Mouse (Mus musculus) ES-E14 (cell line): Measurements from ENCODE around the gene Ube2a. TPM values are rescaled to one million over a fixed set of nuclear protein-coding genes. Genes with fewer than 3 reads are reported as not detected.

Experiments used
- DNase-seq: peaks from one replicate; pipeline ENCODE4 v3.0.0-alpha.2; 2013; ENCODE audit warnings: low read depth, low spot score
- H3K27ac ChIP-seq: 2 replicates; pipeline ENCODE4 v1.5.1; 2012; ENCODE audit warnings: low read depth, mild to moderate bottlenecking, low read length, moderate library complexity, mixed read lengths; ENCODE audit not compliant: poor library complexity, insufficient read depth, severe bottlenecking
- H3K36me3 ChIP-seq: 2 replicates; pipeline ENCODE4 v1.6.1; 2012; ENCODE audit warnings: mild to moderate bottlenecking, low read length, moderate library complexity, mixed read lengths; ENCODE audit not compliant: control insufficient read depth, poor library complexity, insufficient read depth, severe bottlenecking
- H3K4me1 ChIP-seq, 2 experiments: fragments of 150-350 bp in 1 of 2; sonication (generic) in 1 of 2; 2 replicates each; pipeline ENCODE4 v1.6.1; 2012; ENCODE audit warnings: low read length in 2 of 2, mild to moderate bottlenecking in 1 of 2, mixed read lengths in 1 of 2; ENCODE audit not compliant: control insufficient read depth in 2 of 2, insufficient read depth in 2 of 2, poor library complexity in 1 of 2
- H3K4me3 ChIP-seq, 2 experiments: fragments of 150-350 bp in 1 of 2; sonication (generic) in 1 of 2; 2 replicates each; pipeline ENCODE4 v1.5.1; 2012; ENCODE audit warnings: low read length in 2 of 2, low read depth in 1 of 2, mild to moderate bottlenecking in 1 of 2, mixed read lengths in 1 of 2; ENCODE audit not compliant: insufficient read depth in 1 of 2, poor library complexity in 1 of 2, severe bottlenecking in 1 of 2
- H3K9ac ChIP-seq: 2 replicates; pipeline ENCODE4 v1.6.1; 2012; ENCODE audit warnings: low read depth, mild to moderate bottlenecking, low read length, mixed read lengths; ENCODE audit not compliant: poor library complexity, insufficient read depth, severe bottlenecking
- H3K9me3 ChIP-seq: fragments of 150-350 bp; sonication (generic); 2 replicates; pipeline ENCODE4 v1.6.1; 2012; ENCODE audit warnings: low read depth, mild to moderate bottlenecking, low read length; ENCODE audit not compliant: control insufficient read depth, insufficient read depth
- CHD2 ChIP-seq: IDR thresholded peaks from 2 replicates; pipeline ENCODE4 v1.6.1; 2014; ENCODE audit warnings: mild to moderate bottlenecking, low read depth, low read length, inconsistent platforms
- HCFC1 ChIP-seq: IDR thresholded peaks from 2 replicates; pipeline ENCODE4 v1.6.1; 2012; ENCODE audit warnings: low read length, inconsistent platforms, borderline replicate concordance; ENCODE audit not compliant: insufficient read depth
- MAFK ChIP-seq: IDR thresholded peaks from 2 replicates; pipeline ENCODE4 v1.6.1; 2014; ENCODE audit warnings: mild to moderate bottlenecking, low read depth, low read length, inconsistent platforms; ENCODE audit not compliant: insufficient read depth
- ZC3H11A ChIP-seq: IDR thresholded peaks from 2 replicates; pipeline ENCODE4 v1.6.1; 2012; ENCODE audit warnings: low read depth, mild to moderate bottlenecking, inconsistent platforms, low read length, borderline replicate concordance
- ZNF384 ChIP-seq: IDR thresholded peaks from 2 replicates; pipeline ENCODE4 v1.6.1; 2012; ENCODE audit warnings: low read depth, low read length, inconsistent platforms
- in situ Hi-C, 2 experiments: fragments of 600-800 bp; cut with MboI; formaldehyde crosslinking; loops; one replicate each; pipeline ENCODE4 v1.15.1; 2025; ENCODE audit warnings: low sequenced_read_pairs in 2 of 2, inconsistent platforms in 1 of 2; ENCODE audit not compliant: unreplicated experiment in 2 of 2
- total RNA-seq: library from RNA; depleted of rRNA; stranded (reverse); fragments of 300-350 nt; gene quantifications from 2 replicates; pipeline ENCODE4 v1.2.3, GENCODE M21; 2012

Ube2a gene
- total RNA-seq, 1 experiment, result 77.3 TPM

- Histone ChIP-seq H3K9ac (no peak overlapping the region; the same call in 1 of the 2 replicates), H3K4me3 (no peak overlapping the region), H3K4me1 (peaks cover 0 to 2% of the 10 kb centered on the region in 2 experiments; a peak in 1 of 4 replicates), H3K36me3 (no peaks in the 10 kb centered on the region), H3K27ac (peak overlapping the region; percentile 36; the same call in 1 of the 2 replicates), H3K9me3 (no peaks in the 10 kb centered on the region)
- no peak for TF ChIP-seq HCFC1
- TF ChIP-seq ZC3H11A, result no peak
- no peak for TF ChIP-seq MAFK
- no peak for TF ChIP-seq ZNF384
- TF ChIP-seq CHD2, result no peak
- in situ Hi-C loops, result no loop called here
- no peak for DNase-seq
These were observed 32.0 kb upstream of the Ube2a start for GRCm38 (mm10) chrX:36841698-36842097.

GRCm38 (mm10) chrX:36843346-36843990, 30.2 kb upstream of the Ube2a start:
- H3K9me3 ChIP-seq, result no peaks in the 10 kb centered on the region
- no peaks in the 10 kb centered on the region for H3K36me3 ChIP-seq
- DNase-seq, result no peak
- H3K27ac ChIP-seq, result no peak overlapping the region
- 0 out of 4 replicates have a peak, but pooled peaks cover 0 to 2% of the 10 kb centered on the region in 2 experiments for H3K4me1 ChIP-seq
- no peak overlapping the region for H3K4me3 ChIP-seq
- TF ChIP-seq ZNF384, result no peak
- TF ChIP-seq MAFK, result no peak
- no peak for TF ChIP-seq ZC3H11A
- no peak for TF ChIP-seq HCFC1
- no peak for TF ChIP-seq CHD2
- no peak overlapping the region for H3K9ac ChIP-seq
- in situ Hi-C loops, result no loop called here

- H3K4me1 ChIP-seq, result no peaks in the 10 kb centered on the region
- in situ Hi-C loops, result no loop called here
- H3K4me3 ChIP-seq, result no peak overlapping the region
- DNase-seq, result no peak
- H3K36me3 ChIP-seq, result no peaks in the 10 kb centered on the region; the same call in 1 of the 2 replicates
- H3K9me3 ChIP-seq, result no peaks in the 10 kb centered on the region
- no peak overlapping the region for H3K9ac ChIP-seq
- TF ChIP-seq ZC3H11A, result no peak
- H3K27ac ChIP-seq, result no peak overlapping the region
These were observed 26.5 kb upstream of the Ube2a start for GRCm38 (mm10) chrX:36847152-36847551.

GRCm38 (mm10) chrX:36852631-36853030, 21.1 kb upstream of the Ube2a start:
- in situ Hi-C loops, result no loop called here
- H3K36me3 ChIP-seq, result no peaks in the 10 kb centered on the region; the same call in 1 of the 2 replicates
- no peak for DNase-seq
- no peak overlapping the region for H3K27ac ChIP-seq
- H3K9me3 ChIP-seq, result no peaks in the 10 kb centered on the region
- H3K9ac ChIP-seq, result no peak overlapping the region
- TF ChIP-seq CHD2 (no peak), HCFC1 (no peak), MAFK (no peak), ZNF384 (no peak), ZC3H11A (no peak)
- no peak overlapping the region for H3K4me3 ChIP-seq
- no peaks in the 10 kb centered on the region for H3K4me1 ChIP-seq
